8 mouse cellular contexts compared by ENCODE assay signal in the genomic region with DNA sequence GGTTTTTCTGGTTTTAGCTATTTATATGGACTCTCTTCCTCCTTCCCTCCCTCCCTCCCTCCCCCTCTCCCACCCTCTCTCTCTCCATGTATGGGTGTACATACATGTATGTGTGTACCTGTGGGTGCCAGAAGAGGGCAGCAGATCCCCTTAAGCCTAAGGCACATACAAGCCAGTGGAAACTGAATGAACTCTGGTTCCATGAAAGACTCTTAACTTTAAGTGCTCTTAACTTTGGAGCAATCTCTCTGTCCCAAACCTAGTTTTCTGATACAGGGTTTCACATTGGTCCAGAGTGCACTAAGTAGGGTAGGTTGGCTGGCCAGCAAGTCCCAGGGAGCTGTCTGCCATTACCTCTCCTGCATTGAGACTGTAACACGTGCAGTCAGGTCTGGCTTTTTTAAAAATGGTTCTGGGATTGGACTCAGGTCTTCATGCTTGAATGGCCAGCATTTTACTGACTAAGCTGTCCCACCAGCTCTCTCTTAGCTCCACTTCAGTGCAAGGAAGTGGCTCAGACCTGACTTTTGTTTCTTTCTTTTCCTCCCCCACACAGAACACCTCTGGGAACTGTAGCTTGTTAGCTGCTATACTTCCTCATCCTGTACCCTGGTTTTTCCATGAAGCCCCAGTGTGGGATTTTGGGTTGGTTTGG. TPM values are rescaled to one million over a fixed set of nuclear protein-coding genes. Genes with fewer than 3 reads are reported as not detected.
DNase-seq lines count a peak whose midpoint lies in the region; ATAC-seq and TF ChIP-seq lines count a peak whose summit lies in the region.

No protein-coding gene starts in this region.

- ATAC-seq in embryonic facial prominence, embryonic 11.5 days (replicated peaks; ENCODE audit: insufficient number of reproducible peaks, low FRiP score, low TSS enrichment, low read depth) = no peak
- peak; percentile 82 for ATAC-seq in intestine, postnatal 0 days
- ATAC-seq in liver, embryonic 14.5 days (ENCODE audit: insufficient read depth) = no peak
- ATAC-seq in erythroid progenitor cell, adult 5-6 weeks (replicated peaks; ENCODE audit: low FRiP score, poor library complexity, severe bottlenecking) = no peak

- H3K27ac ChIP-seq in embryonic facial prominence, embryonic 11.5 days (replicated peaks; ENCODE audit: low read depth, low read length) = no peak overlapping the region
- H3K27ac ChIP-seq in intestine, postnatal 0 days (ENCODE audit: low read depth, low read length) = no peak overlapping the region
- no peak overlapping the region for H3K27ac ChIP-seq in liver, embryonic 14.5 days

- no peaks in the 10 kb centered on the region for H3K9me3 ChIP-seq in embryonic facial prominence, embryonic 11.5 days (replicated peaks; ENCODE audit: control insufficient read depth, low read length)
- H3K9me3 ChIP-seq in intestine, postnatal 0 days (ENCODE audit: control insufficient read depth) = no peaks in the 10 kb centered on the region
- no peaks in the 10 kb centered on the region for H3K9me3 ChIP-seq in liver, embryonic 14.5 days (ENCODE audit: control insufficient read depth, low read length)

- H3K4me2 ChIP-seq in embryonic facial prominence, embryonic 11.5 days (ENCODE audit: low read depth, low read length) = no peak overlapping the region
- no peak overlapping the region for H3K4me2 ChIP-seq in intestine, postnatal 0 days (replicated peaks; ENCODE audit: low read depth)
- H3K4me2 ChIP-seq in liver, embryonic 14.5 days (ENCODE audit: low read depth) = no peak overlapping the region

- H3K4me1 ChIP-seq in embryonic facial prominence, embryonic 11.5 days (ENCODE audit: control insufficient read depth, insufficient read depth, low read length) = no peaks in the 10 kb centered on the region
- no peaks in the 10 kb centered on the region; the same call in 1 of the 2 replicates for H3K4me1 ChIP-seq in intestine, postnatal 0 days (replicated peaks; ENCODE audit: control insufficient read depth, insufficient read depth, low read length)
- H3K4me1 ChIP-seq in liver, embryonic 14.5 days (replicated peaks; ENCODE audit: control insufficient read depth in 2 of 2, insufficient read depth in 2 of 2, low read length in 1 of 2) = no peaks in the 10 kb centered on the region

- no peak overlapping the region for H3K9ac ChIP-seq in embryonic facial prominence, embryonic 11.5 days (replicated peaks; ENCODE audit: low read length)
- H3K9ac ChIP-seq in intestine, postnatal 0 days (ENCODE audit: low read depth, low read length) = no peak overlapping the region
- H3K9ac ChIP-seq in liver, embryonic 14.5 days (replicated peaks) = no peak overlapping the region

- DNase-seq in ovary, postnatal 36 days (ENCODE audit: low spot score) = peak; percentile 42
- no peak for DNase-seq in ovary, postnatal 10 days (ENCODE audit: low spot score)
- DNase-seq in adrenal gland, postnatal 14 days = peak; percentile 85
- peak; percentile 53 for DNase-seq in embryonic facial prominence, embryonic 11.5 days (ENCODE audit: low spot score)
- DNase-seq in liver, embryonic 14.5 days (ENCODE audit: low read depth in 3 of 3, low spot score in 3 of 3) = peak; percentile 9 to 28 (median 20)
- peak; percentile 67 for DNase-seq in right cerebral cortex, postnatal 14 days

- H3K36me3 ChIP-seq in embryonic facial prominence, embryonic 11.5 days (replicated peaks; ENCODE audit: control insufficient read depth, insufficient read depth, low read depth, low read length) = no peaks in the 10 kb centered on the region
- no peaks in the 10 kb centered on the region for H3K36me3 ChIP-seq in intestine, postnatal 0 days (ENCODE audit: control insufficient read depth, insufficient read depth)
- H3K36me3 ChIP-seq in liver, embryonic 14.5 days (replicated peaks; ENCODE audit: control insufficient read depth, insufficient read depth, low read depth) = no peaks in the 10 kb centered on the region

- no peak for TF ChIP-seq EP300 in liver, embryonic 14.5 days (IDR thresholded peaks at IDR 0.05; ENCODE audit: low read depth)

- TF ChIP-seq CTCF in intestine, postnatal 0 days (IDR thresholded peaks at IDR 0.05; ENCODE audit: low read depth) = peak; percentile 80
- peak; percentile 67 for TF ChIP-seq CTCF in liver, embryonic 14.5 days (IDR thresholded peaks at IDR 0.05; ENCODE audit: low read depth)

- no peak overlapping the region for H3K4me3 ChIP-seq in embryonic facial prominence, embryonic 11.5 days (ENCODE audit: low read depth, low read length)
- no peak overlapping the region for H3K4me3 ChIP-seq in intestine, postnatal 0 days (ENCODE audit: low read depth, low read length)
- no peak overlapping the region for H3K4me3 ChIP-seq in liver, embryonic 14.5 days (ENCODE audit: insufficient read depth in 1 of 2, low read depth in 2 of 2, low read length in 2 of 2)

- H3K27me3 ChIP-seq in embryonic facial prominence, embryonic 11.5 days (ENCODE audit: control insufficient read depth, insufficient read depth, low read length) = no peaks in the 10 kb centered on the region
- H3K27me3 ChIP-seq in intestine, postnatal 0 days (replicated peaks; ENCODE audit: control insufficient read depth, insufficient read depth, low read length) = no peaks in the 10 kb centered on the region
- no peaks in the 10 kb centered on the region for H3K27me3 ChIP-seq in liver, embryonic 14.5 days (ENCODE audit: control insufficient read depth, insufficient read depth, low read length)

- 89% methylated on average over 1 of the region's 1 CpGs for WGBS in embryonic facial prominence, embryonic 11.5 days
- WGBS in intestine, postnatal 0 days = 100% methylated on average over 1 of the region's 1 CpGs
- 71% methylated on average over 1 of the region's 1 CpGs for WGBS in liver, embryonic 14.5 days (ENCODE audit: insufficient replicate concordance)

RNA-seq across cellular contexts. Expression of gene Akap1, which starts 44.3 kb away (rescaled TPM):
- total RNA-seq in adrenal gland, postnatal 14 days (2021) = 128 and 149 TPM in 2 replicates
- 9.6 and 12.3 TPM in 2 replicates for polyA plus RNA-seq in embryonic facial prominence, embryonic 11.5 days (2014; fragmentation: Nextera tagmentation; extraction: Ambion mirVana)
- 12.3 and 12.4 TPM in 2 replicates for polyA plus RNA-seq in intestine, postnatal 0 days (2015; fragmentation: Nextera tagmentation; extraction: Ambion mirVana)
- 8.2 and 9.1 TPM in 2 replicates for polyA plus RNA-seq in liver, embryonic 14.5 days (2012; rRNA removed)
- 5.8 and 6.2 TPM in 2 replicates for polyA plus RNA-seq in liver, embryonic 14.5 days (2014; fragmentation: Nextera tagmentation; extraction: Ambion mirVana)
- 0.42 TPM in 1 of 2 replicates, not detected in the other for total RNA-seq in erythroid progenitor cell, adult 5-6 weeks (2015; ENCODE audit: low replicate concordance)
- 3.3 and 7.1 TPM in 2 replicates for total RNA-seq in erythroid progenitor cell, adult 5-6 weeks (2017; ENCODE audit: low replicate concordance)

RNA-seq across cellular contexts. Expression of gene Scpep1, which starts 46.6 kb away (rescaled TPM):
- 129 and 141 TPM in 2 replicates for total RNA-seq in adrenal gland, postnatal 14 days (2021)
- polyA plus RNA-seq in embryonic facial prominence, embryonic 11.5 days (2014; fragmentation: Nextera tagmentation; extraction: Ambion mirVana) = 81.7 and 84.3 TPM in 2 replicates
- polyA plus RNA-seq in intestine, postnatal 0 days (2015; fragmentation: Nextera tagmentation; extraction: Ambion mirVana) = 191 and 210 TPM in 2 replicates
- polyA plus RNA-seq in liver, embryonic 14.5 days (2012; rRNA removed) = 11.3 and 15.9 TPM in 2 replicates
- polyA plus RNA-seq in liver, embryonic 14.5 days (2014; fragmentation: Nextera tagmentation; extraction: Ambion mirVana) = 35.1 and 37.7 TPM in 2 replicates
- 41.9 and 45.8 TPM in 2 replicates for total RNA-seq in erythroid progenitor cell, adult 5-6 weeks (2015; ENCODE audit: low replicate concordance)
- 16.8 and 26.1 TPM in 2 replicates for total RNA-seq in erythroid progenitor cell, adult 5-6 weeks (2017; ENCODE audit: low replicate concordance)

RNA-seq across cellular contexts. Expression of gene Elobl, which starts 58.0 kb away (rescaled TPM):
- not detected in 2 replicates for total RNA-seq in adrenal gland, postnatal 14 days (2021)
- polyA plus RNA-seq in embryonic facial prominence, embryonic 11.5 days (2014; fragmentation: Nextera tagmentation; extraction: Ambion mirVana) = not detected in 2 replicates
- not detected in 2 replicates for polyA plus RNA-seq in intestine, postnatal 0 days (2015; fragmentation: Nextera tagmentation; extraction: Ambion mirVana)
- polyA plus RNA-seq in liver, embryonic 14.5 days (2012; rRNA removed) = not detected in 2 replicates
- not detected in 2 replicates for polyA plus RNA-seq in liver, embryonic 14.5 days (2014; fragmentation: Nextera tagmentation; extraction: Ambion mirVana)
- total RNA-seq in erythroid progenitor cell, adult 5-6 weeks (2015; ENCODE audit: low replicate concordance) = not detected in 2 replicates
- total RNA-seq in erythroid progenitor cell, adult 5-6 weeks (2017; ENCODE audit: low replicate concordance) = not detected in 2 replicates
